Mouse (Mus musculus): ENCODE measurements around the gene Nhsl2. TPM values are rescaled to one million over a fixed set of nuclear protein-coding genes. Genes with fewer than 3 reads are reported as not detected.

Nhsl2 gene
- polyA plus RNA-seq, 1 experiment from 2014 or later = 7.0 TPM

Small RNA genes within 50 kb of the gene (microRNA-seq; reads per million reads assigned to microRNA genes)
- gene Gm27843 = not detected

Other genes with a start within 250 kb of the Nhsl2 start
- 203 and 222 TPM in 2 replicates for gene Ogt, start 209.3 kb upstream of the Nhsl2 start, polyA plus RNA-seq (2015; fragmentation: Nextera tagmentation; extraction: Ambion mirVana)
- 0.25 and 0.57 TPM in 2 replicates for gene Cxcr3, start 115.1 kb upstream of the Nhsl2 start, polyA plus RNA-seq (2015; fragmentation: Nextera tagmentation; extraction: Ambion mirVana)
- 0.08 and 0.10 TPM in 2 replicates for gene Gm4779, start 55.0 kb upstream of the Nhsl2 start, polyA plus RNA-seq (2015; fragmentation: Nextera tagmentation; extraction: Ambion mirVana)
- not detected in 2 replicates for gene 8030474K03Rik, start 54.7 kb upstream of the Nhsl2 start, polyA plus RNA-seq (2015; fragmentation: Nextera tagmentation; extraction: Ambion mirVana)
- 9.4 and 11.6 TPM in 2 replicates for gene Rtl5, start 221.9 kb downstream of the Nhsl2 start, polyA plus RNA-seq (2015; fragmentation: Nextera tagmentation; extraction: Ambion mirVana)